Mouse (Mus musculus): ENCODE measurements around the gene Col28a1. TPM values are rescaled to one million over a fixed set of nuclear protein-coding genes. Genes with fewer than 3 reads are reported as not detected.
A peak's percentile ranks its signal among the peaks of the same experiment; 100 is the strongest.

The Col28a1 gene
- polyA plus RNA-seq, 1 experiment from 2014 or later: not detected

DNA sequence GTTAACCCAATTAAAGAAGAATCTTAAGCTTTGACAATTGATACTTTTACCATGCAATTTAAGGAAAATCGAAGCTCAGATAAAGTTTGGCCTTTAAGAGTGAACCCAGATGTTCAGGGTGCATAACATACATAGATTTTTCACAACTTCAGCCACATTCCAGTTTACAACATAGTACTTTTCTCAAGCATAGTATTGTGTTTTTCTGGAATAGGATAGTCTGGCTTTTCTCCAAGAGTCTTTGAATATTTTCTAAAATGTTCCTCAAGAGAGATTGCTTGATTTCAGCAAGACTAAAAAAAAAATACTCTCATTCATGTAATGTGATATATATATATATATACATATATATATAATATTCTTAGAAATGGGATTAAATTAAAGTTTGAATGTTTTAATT is 27.7 kb downstream of the Col28a1 start:
- Histone ChIP-seq H3K27me3 (ENCODE audit: insufficient read depth, poor library complexity, severe bottlenecking) (no peaks in the 10 kb centered on the region), H3K4me1 (no peaks in the 10 kb centered on the region), H3K36me3 (no peaks in the 10 kb centered on the region), H3K27ac (no peak overlapping the region), H3K9me3 (no peaks in the 10 kb centered on the region), H3K4me3 (no peak overlapping the region)
- DNase-seq (ENCODE audit: low spot score): no peak
- 74% methylated on average over 1 of the region's 1 CpGs for WGBS

DNA sequence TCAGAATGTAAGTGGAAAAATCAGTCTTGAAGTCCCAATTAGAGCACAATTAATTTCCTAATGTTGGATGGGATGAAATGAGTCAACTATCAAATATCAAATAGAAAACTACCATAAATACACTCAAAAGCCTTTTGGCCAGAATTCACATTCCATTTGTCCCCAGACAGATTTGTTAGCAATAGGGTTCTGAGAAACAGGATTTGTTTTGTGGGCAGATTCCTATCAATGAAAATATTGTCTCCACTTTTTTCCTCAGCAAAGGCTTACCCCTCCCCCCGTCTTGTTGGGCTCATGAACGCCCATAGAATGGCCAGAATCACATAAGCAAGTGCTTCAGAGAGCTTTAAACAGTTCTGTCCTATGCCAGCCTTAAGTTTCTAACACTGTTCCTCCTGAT is 32.4 kb downstream of the Col28a1 start:
- H3K27ac ChIP-seq: no peak overlapping the region
- no peak overlapping the region for H3K4me3 ChIP-seq
- H3K27me3 ChIP-seq (ENCODE audit: insufficient read depth, poor library complexity, severe bottlenecking): no peaks in the 10 kb centered on the region
- DNase-seq (ENCODE audit: low spot score): no peak
- no peaks in the 10 kb centered on the region for H3K9me3 ChIP-seq
- no peaks in the 10 kb centered on the region for H3K36me3 ChIP-seq
- 58% methylated on average over 2 of the region's 2 CpGs for WGBS
- H3K4me1 ChIP-seq: no peaks in the 10 kb centered on the region

DNA sequence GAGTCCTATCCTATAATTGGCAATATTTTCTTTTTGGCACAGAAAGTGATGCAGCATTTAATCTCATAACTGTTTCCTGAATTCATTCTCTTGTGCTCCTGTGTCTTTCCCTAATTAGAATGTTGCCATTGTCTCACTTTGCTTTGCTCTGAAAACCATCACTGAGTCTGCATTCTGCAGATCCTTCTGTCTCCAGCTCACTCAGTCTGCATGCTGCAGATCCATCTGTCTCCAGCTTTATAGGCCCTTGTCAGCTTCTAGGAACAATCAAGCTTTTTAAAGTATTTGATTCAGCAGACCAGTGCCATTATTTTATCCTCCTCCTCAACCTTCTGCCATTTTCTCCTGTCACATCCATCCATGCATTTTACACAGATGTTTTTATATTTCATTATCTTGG is 35.3 kb downstream of the Col28a1 start:
- Histone ChIP-seq H3K4me1 (no peaks in the 10 kb centered on the region), H3K27me3 (ENCODE audit: insufficient read depth, poor library complexity, severe bottlenecking) (no peaks in the 10 kb centered on the region), H3K27ac (no peak overlapping the region), H3K36me3 (no peaks in the 10 kb centered on the region), H3K9me3 (no peaks in the 10 kb centered on the region), H3K4me3 (no peak overlapping the region)
- no peak for DNase-seq (ENCODE audit: low spot score)

DNA sequence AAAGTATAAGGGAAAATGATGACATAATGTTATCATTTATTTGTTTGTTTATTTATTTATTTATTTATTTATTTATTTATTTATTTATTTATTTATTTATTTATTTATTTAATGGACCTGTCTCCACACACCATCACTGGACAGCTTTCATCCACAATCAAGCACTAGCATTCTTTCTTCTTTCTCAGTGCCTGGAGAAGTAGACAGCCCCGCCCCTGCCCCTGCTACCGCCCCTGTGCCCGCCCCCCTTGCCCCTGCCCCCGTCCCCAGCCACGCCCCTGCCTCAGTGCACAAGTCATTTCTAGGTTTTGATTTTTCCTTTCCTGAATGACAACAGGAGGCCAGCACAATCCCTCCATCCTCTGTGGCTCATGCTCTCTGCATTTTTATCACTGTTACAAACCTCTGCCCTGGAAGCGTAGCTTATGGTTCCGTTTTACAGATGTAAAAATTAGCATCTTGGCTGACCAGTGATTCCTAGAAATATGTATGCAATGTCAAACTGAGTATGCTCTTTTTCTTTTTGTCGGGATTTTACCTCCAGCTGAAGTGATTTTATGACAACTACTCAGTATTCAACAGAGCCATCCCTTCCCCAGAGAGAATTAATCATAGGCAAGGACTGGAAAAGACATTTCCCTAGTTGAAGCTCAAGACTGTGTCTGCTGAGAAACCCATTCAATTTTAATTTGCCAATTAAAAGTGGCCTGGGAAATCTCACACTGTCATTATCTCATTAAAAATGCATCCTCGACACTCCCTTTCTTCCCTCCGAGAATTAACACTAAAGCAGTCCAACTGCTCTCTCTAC is 39.7 kb downstream of the Col28a1 start:
- H3K36me3 ChIP-seq: no peaks in the 10 kb centered on the region
- no peaks in the 10 kb centered on the region for H3K4me1 ChIP-seq
- H3K4me3 ChIP-seq: no peak overlapping the region
- no peaks in the 10 kb centered on the region for H3K27me3 ChIP-seq (ENCODE audit: insufficient read depth, poor library complexity, severe bottlenecking)
- H3K9me3 ChIP-seq: no peaks in the 10 kb centered on the region
- 64% methylated on average over 10 of the region's 10 CpGs for WGBS
- no peak for DNase-seq (ENCODE audit: low spot score)
- no peak overlapping the region for H3K27ac ChIP-seq

DNA sequence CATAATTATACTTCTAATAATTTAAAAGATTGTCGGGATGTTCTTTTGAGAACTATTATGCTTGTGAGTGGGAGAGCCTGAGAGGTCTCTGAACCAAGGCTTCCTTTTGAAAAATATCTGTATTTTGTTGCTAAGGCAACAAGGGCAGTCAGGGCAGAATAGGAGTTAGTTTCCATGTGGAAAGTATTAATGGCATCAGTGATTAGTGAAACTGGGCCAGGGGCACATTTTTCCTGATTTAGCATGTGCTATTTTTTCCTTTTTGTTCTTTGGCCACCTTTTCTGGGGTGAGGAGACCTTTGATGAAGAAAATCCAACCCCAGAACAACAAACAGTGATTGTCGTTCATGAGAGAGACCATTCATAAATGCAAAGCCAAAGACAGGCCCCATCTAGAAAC is 43.5 kb downstream of the Col28a1 start:
- no peak overlapping the region for H3K4me3 ChIP-seq
- no peaks in the 10 kb centered on the region for H3K4me1 ChIP-seq
- 76% methylated on average over 2 of the region's 2 CpGs for WGBS
- H3K9me3 ChIP-seq: no peaks in the 10 kb centered on the region
- no peak for DNase-seq (ENCODE audit: low spot score)
- no peaks in the 10 kb centered on the region for H3K36me3 ChIP-seq
- H3K27me3 ChIP-seq (ENCODE audit: insufficient read depth, poor library complexity, severe bottlenecking): no peaks in the 10 kb centered on the region
- H3K27ac ChIP-seq: no peak overlapping the region

DNA sequence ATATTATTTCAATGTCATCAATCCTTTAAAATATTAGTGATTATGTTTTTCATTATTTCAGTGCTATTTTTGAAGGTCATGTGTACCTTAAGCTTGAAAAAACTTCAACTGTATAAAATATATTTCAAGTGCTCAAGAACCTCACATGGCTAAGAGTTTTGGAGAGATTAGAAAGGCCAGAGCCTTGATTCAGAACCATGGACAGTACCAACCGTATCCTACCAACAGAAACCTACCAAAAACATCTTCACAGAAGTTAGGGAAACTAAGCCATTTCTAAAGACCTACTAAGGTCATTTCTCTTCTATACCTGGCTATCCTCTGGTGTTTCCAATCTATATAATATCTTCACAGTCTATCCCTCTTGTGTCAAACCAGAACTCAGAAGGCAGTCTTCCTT is 50.5 kb downstream of the Col28a1 start:
- no peak for DNase-seq (ENCODE audit: low spot score)
- H3K4me3 ChIP-seq: no peak overlapping the region
- H3K27ac ChIP-seq: no peak overlapping the region
- no peaks in the 10 kb centered on the region for H3K36me3 ChIP-seq
- no peaks in the 10 kb centered on the region for H3K27me3 ChIP-seq (ENCODE audit: insufficient read depth, poor library complexity, severe bottlenecking)
- WGBS: 38% methylated on average over 1 of the region's 1 CpGs
- no peaks in the 10 kb centered on the region for H3K9me3 ChIP-seq
- H3K4me1 ChIP-seq: no peaks in the 10 kb centered on the region

DNA sequence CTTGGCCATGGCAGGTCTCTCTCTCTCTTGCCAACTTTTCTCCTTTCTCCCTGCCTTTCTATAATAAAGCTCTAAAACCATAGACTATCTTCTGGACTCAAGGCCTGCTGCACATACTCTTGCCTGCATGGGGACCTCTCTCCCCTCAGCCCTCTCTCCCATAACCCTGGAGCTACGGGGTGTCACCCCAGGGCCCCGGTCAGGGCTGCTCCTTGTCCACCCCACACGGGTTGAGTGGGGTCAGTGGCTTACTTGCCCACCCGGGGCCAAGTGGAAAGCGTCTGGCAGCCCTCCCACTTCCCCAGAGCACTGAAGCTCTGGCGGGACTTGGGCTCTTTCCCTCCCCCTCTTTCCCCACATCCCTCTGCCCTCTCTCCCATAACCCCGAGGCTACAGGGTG is 62.3 kb downstream of the Col28a1 start:
- Histone ChIP-seq H3K27me3 (ENCODE audit: insufficient read depth, poor library complexity, severe bottlenecking) (no peaks in the 10 kb centered on the region), H3K27ac (no peak overlapping the region), H3K36me3 (no peaks in the 10 kb centered on the region), H3K9me3 (no peaks in the 10 kb centered on the region), H3K4me1 (no peaks in the 10 kb centered on the region), H3K4me3 (no peak overlapping the region)
- no peak for DNase-seq (ENCODE audit: low spot score)
- 69% methylated on average over 7 of the region's 7 CpGs for WGBS

DNA sequence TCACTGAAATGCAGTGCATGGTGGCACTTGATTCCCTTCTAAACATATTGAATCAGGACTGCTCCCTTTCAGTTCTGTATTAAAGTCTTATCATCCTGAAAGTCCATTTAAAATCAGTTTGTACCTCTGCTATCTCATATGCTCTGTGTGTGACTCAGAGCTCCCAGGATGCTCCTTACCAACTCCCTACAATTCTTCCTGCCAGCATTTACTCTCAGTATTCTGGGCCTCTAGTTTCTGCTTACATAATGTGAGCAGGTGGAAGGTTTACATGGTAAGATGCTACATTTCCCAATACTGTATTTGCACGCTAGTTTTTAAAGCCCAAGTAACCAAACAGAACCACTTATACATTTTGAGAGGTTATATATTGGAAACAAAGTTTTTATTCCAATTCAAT is 64.3 kb downstream of the Col28a1 start:
- WGBS: 85% methylated on average over 1 of the region's 1 CpGs
- Histone ChIP-seq H3K36me3 (no peaks in the 10 kb centered on the region), H3K4me1 (no peaks in the 10 kb centered on the region), H3K27ac (no peak overlapping the region), H3K4me3 (no peak overlapping the region), H3K9me3 (no peaks in the 10 kb centered on the region), H3K27me3 (ENCODE audit: insufficient read depth, poor library complexity, severe bottlenecking) (no peaks in the 10 kb centered on the region)
- no peak for DNase-seq (ENCODE audit: low spot score)

DNA sequence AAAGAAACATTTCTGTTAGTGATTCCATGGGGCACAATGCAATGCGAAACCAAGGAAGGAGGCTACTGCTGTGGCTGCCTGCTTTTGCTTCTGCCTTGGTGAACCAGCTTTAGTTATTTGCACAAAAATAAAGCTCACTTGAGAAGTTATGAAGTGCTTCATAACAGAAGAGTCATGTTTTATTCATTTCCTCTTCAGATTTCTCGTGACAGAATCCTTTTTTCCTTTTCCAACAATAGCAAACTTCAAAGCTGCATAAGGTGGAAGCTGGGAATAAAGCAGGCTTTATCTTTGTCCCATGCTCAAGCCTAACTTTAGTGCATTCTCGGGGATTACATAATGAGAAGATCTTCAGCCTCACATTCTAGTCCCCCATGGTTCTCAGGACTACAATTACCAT is 65.9 kb downstream of the Col28a1 start:
- H3K27ac ChIP-seq: no peak overlapping the region
- no peak overlapping the region for H3K4me3 ChIP-seq
- WGBS: 71% methylated on average over 3 of the region's 3 CpGs
- H3K4me1 ChIP-seq: no peaks in the 10 kb centered on the region
- H3K27me3 ChIP-seq (ENCODE audit: insufficient read depth, poor library complexity, severe bottlenecking): no peaks in the 10 kb centered on the region
- no peak for DNase-seq (ENCODE audit: low spot score)
- no peaks in the 10 kb centered on the region for H3K9me3 ChIP-seq
- H3K36me3 ChIP-seq: no peaks in the 10 kb centered on the region

DNA sequence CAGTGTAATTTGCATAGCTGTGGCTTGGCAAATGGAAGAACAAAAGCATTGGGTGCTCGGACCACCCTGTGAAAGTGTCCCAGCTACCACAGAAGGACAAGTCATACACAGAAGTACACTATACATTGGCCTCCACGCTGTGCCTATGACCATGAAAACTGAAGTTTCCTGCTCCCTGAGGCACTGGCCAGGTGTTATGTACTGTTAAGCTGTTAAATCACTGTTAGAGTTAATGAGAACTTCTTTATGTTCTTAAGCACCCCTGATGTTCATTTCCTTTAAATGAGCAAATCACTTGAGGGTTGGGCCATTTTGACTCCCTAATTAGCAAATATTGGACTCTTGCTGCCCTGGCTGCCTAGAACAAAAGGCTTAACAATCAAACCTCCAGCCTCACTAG is 73.3 kb downstream of the Col28a1 start:
- Histone ChIP-seq H3K9me3 (no peaks in the 10 kb centered on the region), H3K4me1 (no peaks in the 10 kb centered on the region), H3K36me3 (no peaks in the 10 kb centered on the region), H3K27me3 (ENCODE audit: insufficient read depth, poor library complexity, severe bottlenecking) (no peaks in the 10 kb centered on the region), H3K4me3 (no peak overlapping the region), H3K27ac (no peak overlapping the region)
- DNase-seq (ENCODE audit: low spot score): no peak
- 69% methylated on average over 2 of the region's 2 CpGs for WGBS

DNA sequence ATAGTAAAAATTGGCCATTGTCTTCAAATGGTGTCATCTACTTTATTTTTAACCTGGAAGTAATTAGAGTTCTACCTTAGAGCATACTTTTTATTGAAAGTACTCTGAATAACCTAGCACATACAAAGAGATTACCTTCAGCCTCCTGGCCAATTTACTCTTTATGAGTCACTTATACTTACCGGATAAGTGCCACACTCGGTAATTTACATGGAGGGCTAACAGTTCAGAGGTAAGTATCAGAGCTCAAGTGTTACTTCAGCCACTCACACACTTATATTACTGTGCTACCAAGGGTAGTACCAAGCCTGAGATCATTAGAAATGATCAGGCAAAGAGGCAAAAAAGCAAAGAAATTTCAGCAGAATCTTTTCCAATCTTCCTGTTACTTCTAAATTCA is 73.8 kb downstream of the Col28a1 start:
- DNase-seq (ENCODE audit: low spot score): no peak
- Histone ChIP-seq H3K9me3 (no peaks in the 10 kb centered on the region), H3K4me3 (no peak overlapping the region), H3K27ac (no peak overlapping the region), H3K4me1 (no peaks in the 10 kb centered on the region), H3K36me3 (no peaks in the 10 kb centered on the region), H3K27me3 (ENCODE audit: insufficient read depth, poor library complexity, severe bottlenecking) (no peaks in the 10 kb centered on the region)
- WGBS: 77% methylated on average over 2 of the region's 2 CpGs

DNA sequence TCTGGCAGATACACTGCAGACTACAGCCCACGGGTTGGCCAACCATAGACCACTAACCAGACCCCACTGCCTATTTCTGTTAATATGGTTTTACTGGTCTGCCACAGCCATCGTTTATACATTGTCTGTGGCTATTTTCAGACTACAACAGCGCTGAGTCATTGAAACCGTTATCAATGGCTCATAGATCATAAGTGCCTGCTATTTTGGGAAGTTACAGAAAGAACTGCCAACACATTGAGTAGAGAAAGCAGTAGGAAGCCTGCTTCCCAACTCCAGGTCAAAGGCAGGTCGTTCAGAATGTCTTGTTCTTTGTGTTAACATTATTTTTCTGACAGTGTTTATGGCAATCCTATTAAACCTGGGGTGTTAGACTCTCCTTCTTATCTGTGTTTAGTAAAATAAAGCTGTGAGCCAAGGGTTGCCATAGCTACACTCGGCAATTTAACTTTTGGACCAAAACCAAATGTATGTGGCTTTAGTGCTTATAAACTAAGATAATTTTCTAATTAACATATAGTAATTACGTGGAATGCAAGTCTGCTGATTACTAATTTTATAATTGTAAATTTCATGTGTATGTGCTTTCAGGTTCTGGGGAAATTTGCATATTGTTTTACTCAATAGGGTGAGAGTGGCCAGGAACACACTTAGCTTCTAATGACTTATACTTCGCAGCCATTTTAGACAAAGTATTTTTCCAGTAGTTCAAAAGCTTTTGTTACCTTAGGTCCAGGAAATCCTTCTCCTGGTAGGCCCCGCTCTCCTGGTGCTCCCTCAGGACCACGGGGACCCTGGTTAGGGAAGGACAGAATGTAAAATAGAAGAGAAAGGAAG is 86.3 kb downstream of the Col28a1 start:
- peak overlapping the region; percentile 76 for H3K27ac ChIP-seq
- no peaks in the 10 kb centered on the region for H3K9me3 ChIP-seq
- no peak overlapping the region for H3K4me3 ChIP-seq
- H3K4me1 ChIP-seq: no peaks in the 10 kb centered on the region; the same call in 1 of the 2 replicates
- H3K27me3 ChIP-seq (ENCODE audit: insufficient read depth, poor library complexity, severe bottlenecking): no peaks in the 10 kb centered on the region
- no peaks in the 10 kb centered on the region for H3K36me3 ChIP-seq
- peak; percentile 75 for DNase-seq (ENCODE audit: low spot score)
- WGBS: 57% methylated on average over 10 of the region's 10 CpGs

DNA sequence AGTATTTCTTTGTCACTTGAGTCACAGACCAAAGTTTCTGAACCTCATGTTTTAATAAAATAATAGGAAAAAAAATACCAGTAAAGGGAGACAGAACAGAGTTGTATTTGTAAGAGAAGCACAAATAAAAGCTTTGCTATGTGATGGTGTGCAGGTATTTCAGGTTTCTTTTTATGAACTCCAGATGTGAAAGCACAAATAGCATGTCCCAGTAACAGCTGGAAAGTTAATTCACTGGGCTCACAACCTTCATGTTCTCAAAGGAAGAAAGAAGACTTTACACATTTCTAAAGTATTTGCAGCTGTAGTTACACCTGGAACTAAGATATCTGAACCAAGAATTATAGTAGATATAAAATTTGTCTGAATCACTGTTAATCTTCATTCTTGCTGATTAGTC is 91.2 kb downstream of the Col28a1 start:
- Histone ChIP-seq H3K36me3 (no peaks in the 10 kb centered on the region), H3K4me3 (no peak overlapping the region), H3K27me3 (ENCODE audit: insufficient read depth, poor library complexity, severe bottlenecking) (no peaks in the 10 kb centered on the region), H3K9me3 (no peaks in the 10 kb centered on the region), H3K4me1 (no peaks in the 10 kb centered on the region; the same call in 1 of the 2 replicates), H3K27ac (no peak overlapping the region)
- no peak for DNase-seq (ENCODE audit: low spot score)

Measured in heart, embryonic 10.5 days (tissue).